Mouse (Mus musculus) retina, postnatal 7 days (tissue): ENCODE results near the gene Pgd.
"Not testable (repeated sequence)": the region's sequence is repeated elsewhere in the genome, so short reads cannot be mapped to it uniquely, and the experiment has no call there.

Source experiments
- DNase-seq: peaks from one replicate; pipeline ENCODE4 v3.0.0-alpha.2; 2012; ENCODE audit warnings: low read depth, low spot score

Gene Pgd

GRCm38 (mm10) chr4:149166215-149166946 is at the start of gene Pgd:
TSS of gene Pgd (minus strand) at chr4:149166771.
- peak; percentile 89 for DNase-seq

- no peak for DNase-seq
Measured at GRCm38 (mm10) chr4:149215982-149216381, 49.4 kb upstream of the Pgd start.

GRCm38 (mm10) chr4:149215397-149215796 is 48.8 kb upstream of the Pgd start:
- no peak for DNase-seq

DNA sequence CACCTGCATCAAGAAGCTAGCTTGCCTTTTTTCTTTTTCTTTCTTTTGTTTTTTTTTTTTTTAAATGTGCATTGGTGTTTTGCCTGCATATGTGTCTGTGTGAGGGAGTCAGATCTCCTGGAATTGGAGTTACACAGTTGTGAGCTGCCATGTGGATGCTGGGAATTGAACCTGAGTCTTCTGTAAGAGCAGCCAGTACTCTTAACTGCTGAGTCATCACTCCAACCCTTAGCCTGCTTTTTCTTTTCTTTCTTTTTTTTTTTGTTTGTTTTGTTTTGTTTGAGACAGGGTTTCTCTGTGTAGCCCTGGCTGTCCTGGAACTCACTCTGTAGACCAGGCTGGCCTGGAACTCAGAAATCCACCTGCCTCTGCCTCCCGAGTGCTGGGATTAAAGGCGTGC is 47.9 kb upstream of the Pgd start:
- not testable (repeated sequence) for DNase-seq

DNA sequence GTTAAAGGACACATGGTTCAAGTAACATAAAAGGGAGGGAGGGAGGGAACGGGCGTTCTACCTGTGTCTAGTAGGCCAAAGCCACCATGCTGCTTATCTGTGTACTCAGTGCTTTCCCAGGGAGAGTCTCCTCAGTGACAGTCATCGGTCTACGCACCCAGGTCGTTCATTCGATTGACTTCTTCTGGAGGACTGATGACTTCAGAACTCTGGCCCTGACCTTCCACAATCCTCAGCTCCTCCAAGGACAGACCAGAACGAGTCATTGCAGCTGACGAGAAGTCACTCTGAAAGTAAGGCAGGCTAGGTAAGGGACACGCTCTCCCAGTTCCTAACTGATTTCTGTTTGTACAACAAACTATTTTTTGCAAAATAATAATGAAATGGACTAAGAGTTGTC is 46.9 kb upstream of the Pgd start:
- no peak for DNase-seq

GRCm38 (mm10) chr4:149211441-149211840 is 44.9 kb upstream of the Pgd start:
- DNase-seq = not testable (repeated sequence)

DNA sequence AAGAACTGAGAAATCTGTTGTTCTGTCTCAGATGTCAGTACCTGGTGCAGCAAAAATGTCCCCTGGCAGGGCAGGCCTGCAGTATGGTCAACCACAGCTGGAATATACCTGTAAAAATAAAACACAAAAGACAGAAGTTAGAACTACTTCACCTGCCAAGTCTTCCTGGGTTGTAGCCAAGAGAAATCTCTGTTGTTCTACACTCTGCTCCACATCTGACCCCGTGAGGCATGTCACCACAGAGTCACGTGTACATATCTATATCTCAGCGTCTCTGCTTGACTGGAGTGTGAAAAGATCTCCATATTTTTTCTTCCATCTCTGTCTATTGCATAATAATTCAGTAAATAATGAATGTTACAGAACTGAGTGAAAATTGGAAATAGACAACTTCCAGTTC is 35.9 kb upstream of the Pgd start:
- DNase-seq = no peak

GRCm38 (mm10) chr4:149201110-149201509 is 34.5 kb upstream of the Pgd start:
- no peak for DNase-seq

GRCm38 (mm10) chr4:149197180-149197579 is 30.6 kb upstream of the Pgd start:
- no peak for DNase-seq

DNA sequence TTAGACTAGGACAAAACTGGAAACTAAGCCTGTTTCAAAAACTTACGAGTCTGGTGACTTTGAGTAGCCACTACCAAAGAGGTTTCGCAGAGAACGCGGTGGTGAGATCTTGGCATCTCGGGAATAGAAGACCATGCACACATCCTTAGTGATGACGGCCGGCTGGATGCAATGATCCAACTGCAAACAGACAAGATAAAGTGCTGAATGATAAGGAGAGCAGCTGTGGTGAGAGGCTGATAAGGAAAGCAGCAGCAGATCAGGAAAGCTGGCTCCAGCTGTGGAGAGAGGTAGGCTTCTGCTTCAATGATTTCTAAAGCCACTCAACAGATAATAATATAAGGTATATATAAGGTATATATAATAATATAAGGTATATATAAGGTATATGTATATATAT is 24.5 kb upstream of the Pgd start:
- DNase-seq = no peak

- DNase-seq = no peak
Measured at GRCm38 (mm10) chr4:149188563-149188962, 22.0 kb upstream of the Pgd start.

DNA sequence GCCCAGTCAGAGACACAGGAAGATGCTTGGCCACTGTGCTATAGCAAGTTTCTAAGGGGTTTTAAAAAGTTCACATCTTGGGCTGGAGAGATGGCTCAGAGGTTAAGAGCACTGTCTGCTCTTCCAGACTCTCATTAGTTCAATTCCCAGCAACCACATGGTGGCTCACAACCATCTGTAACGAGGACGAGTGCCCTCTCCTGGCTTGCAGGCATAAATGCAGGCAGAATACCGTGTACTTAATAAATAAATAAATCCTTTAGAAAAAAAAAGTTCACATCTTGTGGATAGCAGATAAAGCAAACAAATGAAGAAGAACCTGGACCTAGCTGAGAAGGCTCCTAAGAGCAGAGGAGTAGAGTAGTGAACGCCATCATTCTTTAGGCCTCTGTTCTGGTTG is 16.2 kb upstream of the Pgd start:
- no peak for DNase-seq

- DNase-seq = no peak
Measured at GRCm38 (mm10) chr4:149182192-149182591, 15.6 kb upstream of the Pgd start.

GRCm38 (mm10) chr4:149179573-149179972 is 13.0 kb upstream of the Pgd start:
- no peak for DNase-seq

DNA sequence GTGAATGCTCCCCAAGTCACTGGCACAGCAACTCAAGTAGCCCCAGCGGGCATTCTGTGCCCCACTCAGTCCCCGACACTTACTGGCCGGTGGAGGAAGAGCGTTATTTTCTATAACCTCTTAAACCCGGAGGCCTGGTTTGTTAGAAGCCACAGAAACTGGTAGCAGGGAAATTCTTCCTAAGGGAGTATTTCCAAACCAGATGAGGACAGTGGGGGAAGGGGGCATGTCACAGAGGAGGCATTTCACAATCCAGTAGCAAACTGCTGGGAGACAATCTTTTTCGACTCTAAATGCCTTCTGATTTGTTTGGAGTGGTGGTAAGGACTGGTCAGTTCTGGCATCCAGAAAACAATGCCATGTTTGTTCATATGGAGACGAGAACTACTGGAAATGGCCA is 12.6 kb upstream of the Pgd start:
- DNase-seq = no peak

GRCm38 (mm10) chr4:149178328-149178727 is 11.8 kb upstream of the Pgd start:
- DNase-seq = no peak

GRCm38 (mm10) chr4:149177046-149177445 is 10.5 kb upstream of the Pgd start:
- DNase-seq = no peak

GRCm38 (mm10) chr4:149176645-149177044 is 10.1 kb upstream of the Pgd start:
- no peak for DNase-seq

GRCm38 (mm10) chr4:149173661-149174060 is 7.1 kb upstream of the Pgd start:
- no peak for DNase-seq

DNA sequence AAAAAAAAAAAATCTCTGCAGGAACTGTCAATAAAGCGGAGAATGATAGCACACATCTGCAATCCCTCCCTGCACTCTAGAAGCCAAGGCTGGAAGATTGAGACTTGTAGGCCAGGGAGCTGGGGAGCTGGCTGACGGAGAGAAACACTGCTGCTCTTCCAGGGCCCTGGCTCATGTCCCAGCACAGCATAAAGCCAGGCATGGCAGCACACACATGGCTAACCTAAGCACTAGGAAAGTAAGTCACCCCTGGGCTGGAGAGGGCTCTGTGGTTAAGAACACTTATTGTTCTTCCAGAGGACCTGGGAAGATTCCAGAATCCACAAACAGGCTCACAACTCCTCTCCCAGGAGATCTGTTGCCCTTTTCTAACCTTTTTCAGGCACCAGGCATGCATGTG is 6.1 kb upstream of the Pgd start:
- no peak for DNase-seq

DNA sequence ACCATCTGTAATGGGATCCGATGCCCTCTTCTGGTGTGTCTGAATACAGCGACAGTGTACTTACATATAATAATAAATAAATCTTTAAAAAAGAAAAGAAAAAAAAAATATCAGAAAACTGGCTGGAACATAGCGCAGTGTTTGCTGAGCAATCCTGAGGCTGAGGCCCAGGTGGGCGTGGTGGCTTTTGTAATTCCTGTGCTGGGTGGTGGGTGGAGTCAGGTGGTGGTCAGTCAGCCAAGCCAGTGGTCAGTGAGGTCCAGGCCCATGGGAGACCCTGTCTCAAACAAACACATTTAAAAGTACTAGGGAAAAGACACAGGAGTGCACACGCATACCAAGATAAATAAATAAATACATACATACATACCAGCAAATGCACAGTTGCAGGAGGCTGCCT is 5.5 kb upstream of the Pgd start:
- DNase-seq = no peak

- no peak for DNase-seq
Measured at GRCm38 (mm10) chr4:149171581-149171981, 5.0 kb upstream of the Pgd start.

GRCm38 (mm10) chr4:149170394-149170931 is 3.9 kb upstream of the Pgd start:
- DNase-seq = no peak

- DNase-seq = not testable (repeated sequence)
Measured at GRCm38 (mm10) chr4:149169926-149170325, 3.4 kb upstream of the Pgd start.
